Mouse (Mus musculus): ENCODE results near the gene Tmem132c.

Gene Tmem132c

DNA sequence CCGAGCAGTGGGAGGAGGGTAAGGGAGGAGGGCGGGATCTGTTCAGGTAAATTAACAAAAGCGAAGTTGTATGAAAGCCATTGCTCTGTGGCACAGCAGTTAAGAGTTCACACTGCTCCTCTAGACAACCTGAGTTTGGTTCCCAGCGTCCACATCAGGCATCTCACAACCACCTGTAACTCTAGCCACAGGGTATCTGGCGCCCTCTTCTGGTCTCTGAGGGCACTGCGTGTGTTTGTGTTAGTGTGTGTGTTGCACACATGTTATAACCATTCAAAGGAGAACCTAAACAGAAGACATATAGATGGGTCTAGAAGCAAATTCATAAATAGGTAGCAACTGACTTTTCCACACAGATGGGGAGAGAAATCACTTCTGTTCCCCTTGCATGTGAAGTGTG is 245.6 kb downstream of the Tmem132c start:
- DNase-seq (ENCODE audit: low read depth, low spot score): no peak

DNA sequence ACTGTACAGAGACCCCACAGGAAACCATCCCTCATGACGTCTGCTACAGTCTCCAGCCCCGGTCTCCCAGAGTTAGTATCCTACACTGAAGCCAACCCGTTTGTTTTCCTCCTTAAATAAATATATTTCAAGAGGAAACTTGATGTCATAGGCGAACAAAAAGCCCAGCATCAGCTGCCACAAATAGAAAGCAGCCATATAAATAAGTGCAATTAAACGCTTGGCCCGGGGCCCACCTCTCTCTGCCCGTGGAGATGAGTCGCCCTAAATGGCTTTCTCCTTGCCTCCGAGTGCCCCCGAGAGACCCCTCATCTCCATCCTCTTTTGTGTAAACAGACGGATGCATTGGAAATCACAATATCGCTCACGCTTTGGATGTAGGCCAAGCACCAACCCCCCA is 247.1 kb downstream of the Tmem132c start:
- DNase-seq (ENCODE audit: low read depth, low spot score): no peak

DNA sequence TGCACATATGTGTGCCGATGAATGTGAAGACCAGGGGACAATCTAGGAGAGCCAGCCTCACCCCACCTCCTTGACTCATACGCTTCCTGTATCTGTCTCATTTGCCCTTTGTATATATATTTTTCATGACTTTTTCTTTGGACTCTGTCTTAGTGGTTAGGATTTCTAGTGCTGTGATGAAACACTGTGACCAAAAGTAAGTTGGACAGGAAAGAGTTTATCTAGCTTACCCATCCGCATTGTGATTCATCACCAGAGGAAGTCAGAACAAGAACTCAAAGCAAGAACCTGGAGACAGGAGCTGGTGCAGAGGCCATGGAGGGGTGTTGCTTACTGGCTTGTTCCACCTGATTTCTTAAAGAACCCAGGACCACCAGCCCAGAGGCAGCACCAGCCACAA is 250.1 kb downstream of the Tmem132c start:
- no peak for DNase-seq (ENCODE audit: low read depth, low spot score)

DNA sequence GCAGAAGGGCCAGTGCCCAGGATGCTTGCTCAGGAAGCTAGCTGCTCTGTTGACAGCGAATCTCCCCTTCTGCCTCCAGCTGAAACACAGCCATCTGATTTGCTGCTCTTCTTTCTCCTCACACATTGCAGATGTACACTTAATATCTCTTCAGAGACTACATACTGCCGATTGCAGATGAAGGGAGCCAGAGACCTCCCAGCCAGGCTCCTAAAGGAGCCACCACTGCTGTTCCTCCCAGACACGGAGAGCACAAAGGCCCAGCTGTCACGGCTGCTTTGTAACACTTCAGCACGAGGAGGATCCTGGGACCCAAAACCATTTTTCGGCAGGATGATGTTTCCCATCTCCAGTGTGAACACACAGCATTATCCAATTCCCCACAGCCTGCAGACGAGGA is 255.3 kb downstream of the Tmem132c start:
- DNase-seq (ENCODE audit: low read depth, low spot score): no peak

DNA sequence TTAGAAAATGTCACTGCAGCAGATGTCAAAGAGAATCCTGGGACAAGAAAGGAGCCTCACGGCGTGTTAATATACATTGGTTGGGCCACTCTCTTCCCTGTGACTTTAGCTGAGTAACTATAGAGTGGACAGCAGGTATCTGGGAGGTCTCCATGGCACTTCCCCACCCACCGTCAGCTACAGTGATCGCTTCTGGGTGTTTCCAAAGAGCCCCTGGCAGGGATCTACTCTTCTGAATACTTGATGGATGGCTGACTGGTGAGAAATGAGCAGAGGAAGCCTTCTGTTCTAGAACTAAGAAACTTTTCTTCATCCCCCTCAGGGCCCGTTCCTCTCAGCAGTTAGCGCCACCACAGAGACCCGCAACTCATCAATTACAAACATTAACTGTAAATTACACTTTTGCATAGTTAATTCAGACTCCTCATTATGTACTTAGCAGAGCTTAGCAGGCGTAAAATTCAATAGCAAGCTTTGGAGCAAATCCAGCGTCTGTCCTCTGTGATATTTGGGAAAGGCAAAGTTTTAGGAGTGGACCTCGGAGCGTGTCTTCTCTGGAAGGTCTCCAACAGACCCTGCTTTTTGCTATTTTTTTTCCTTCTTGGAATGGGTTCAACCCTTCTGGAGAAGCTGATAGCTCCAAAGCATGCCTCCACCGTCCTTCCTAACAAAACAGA is 257.7 kb downstream of the Tmem132c start:
- DNase-seq (ENCODE audit: low read depth, low spot score): no peak

DNA sequence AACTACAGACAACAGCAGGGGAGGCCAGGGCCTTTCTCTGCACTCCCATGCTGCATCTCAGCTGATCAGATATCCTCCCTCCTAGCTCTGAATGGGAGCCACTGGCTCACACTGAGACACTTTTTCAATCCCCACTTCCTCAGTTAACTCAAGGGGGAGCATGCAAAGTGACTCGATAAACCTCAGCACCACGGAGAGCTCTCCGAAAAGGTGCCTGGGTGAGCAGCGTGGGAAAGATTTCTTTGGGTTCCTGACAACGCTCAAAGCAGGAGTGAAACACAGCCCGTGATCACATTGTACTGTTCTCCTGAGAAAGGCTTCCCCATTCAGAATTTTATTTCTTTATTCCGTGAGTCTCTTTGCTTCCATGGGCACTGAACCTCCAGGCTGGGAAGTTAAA is 261.2 kb downstream of the Tmem132c start:
- no peak for DNase-seq (ENCODE audit: low read depth, low spot score)

DNA sequence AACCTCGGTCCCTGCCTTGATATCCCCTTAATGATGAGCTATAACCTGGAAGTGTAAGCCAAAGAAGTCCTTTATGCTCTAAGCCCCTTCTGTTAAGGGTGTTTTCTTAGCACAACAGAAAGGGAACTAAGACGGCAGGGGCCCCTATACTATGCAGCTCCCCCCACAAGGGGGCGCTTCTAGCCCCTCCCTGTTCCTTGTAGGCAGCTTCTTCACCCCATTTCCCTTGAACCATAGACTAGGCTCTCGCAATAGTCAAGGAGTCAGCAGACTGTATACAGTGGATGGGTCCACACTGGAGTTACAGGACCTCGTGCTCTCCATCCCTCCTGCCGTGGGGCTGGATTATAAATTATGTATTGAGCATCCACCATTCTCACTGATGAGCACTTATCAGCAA is 264.1 kb downstream of the Tmem132c start:
- DNase-seq (ENCODE audit: low read depth, low spot score): no peak

DNA sequence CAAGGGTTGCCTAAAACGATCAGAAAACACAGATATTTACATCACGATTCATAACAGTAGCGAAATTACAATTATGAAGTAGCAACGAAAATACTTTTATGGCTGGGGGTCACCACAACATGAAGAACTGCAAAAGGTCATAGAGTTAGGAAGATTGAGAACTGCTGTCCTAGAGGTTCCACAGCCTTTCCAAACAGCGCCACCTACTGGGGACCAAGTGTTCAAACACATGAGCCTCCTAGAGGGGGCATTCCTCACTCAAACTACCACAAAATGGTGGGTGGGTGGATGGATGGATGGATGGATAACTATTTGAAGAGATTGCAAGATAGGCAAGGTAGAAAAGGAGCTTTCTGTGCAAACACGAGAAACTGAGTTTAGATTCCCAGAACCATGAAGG is 270.0 kb downstream of the Tmem132c start:
- no peak for DNase-seq (ENCODE audit: low read depth, low spot score)

DNA sequence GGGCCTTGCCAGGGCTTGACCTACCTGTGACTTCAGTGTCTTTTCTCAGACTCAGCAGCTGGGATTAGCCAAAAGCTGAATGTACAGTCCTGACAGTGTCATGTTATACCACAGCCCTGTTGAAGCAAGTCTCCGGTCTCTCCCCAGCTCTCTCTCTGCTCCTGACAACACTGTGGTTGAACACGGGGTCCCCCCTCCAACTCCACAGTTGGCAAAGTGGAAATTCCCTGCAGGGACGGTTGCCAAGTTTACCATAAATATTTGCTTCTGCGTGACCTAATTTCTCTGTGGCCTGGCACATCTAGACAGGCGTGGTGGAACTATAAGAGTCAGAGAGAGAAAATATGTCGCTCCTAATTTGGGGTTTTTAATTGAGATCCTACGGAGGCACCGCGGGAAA is 274.4 kb downstream of the Tmem132c start:
- no peak for DNase-seq (ENCODE audit: low read depth, low spot score)

DNA sequence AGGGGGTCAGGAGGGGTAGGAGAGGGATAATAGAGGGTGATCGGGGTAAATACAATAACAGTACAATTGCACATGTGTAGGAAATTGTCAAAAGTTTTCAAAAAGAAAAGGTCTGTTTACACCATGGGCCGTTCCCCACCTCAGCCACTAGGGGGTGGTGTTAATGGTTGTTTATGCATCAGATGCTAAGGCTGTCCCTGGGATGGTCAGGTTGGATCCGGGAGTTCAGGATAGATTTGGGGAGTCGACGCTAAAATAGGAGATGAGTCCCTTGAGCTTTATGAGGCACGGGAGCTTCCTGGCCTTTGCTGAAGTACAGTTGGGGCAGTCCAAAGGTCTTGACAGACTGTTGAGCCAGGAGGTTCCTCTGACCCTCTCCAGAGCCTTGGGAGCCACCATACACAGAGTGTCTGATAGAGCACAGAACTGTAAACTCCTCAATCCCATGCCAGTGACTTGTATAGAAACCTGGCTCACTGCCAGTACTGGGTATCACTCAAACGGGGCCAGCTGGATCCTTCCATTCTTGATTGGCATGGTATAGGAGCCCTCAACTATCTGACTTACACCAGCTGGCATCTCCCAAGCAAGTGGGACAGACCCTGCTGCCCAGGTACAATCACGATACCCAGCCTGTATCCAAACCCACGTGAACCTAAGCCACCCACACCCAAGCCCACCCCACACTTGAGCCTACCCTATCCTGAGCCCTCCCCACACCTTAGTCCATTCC is 281.3 kb downstream of the Tmem132c start:
- no peak for DNase-seq (ENCODE audit: low read depth, low spot score)

DNA sequence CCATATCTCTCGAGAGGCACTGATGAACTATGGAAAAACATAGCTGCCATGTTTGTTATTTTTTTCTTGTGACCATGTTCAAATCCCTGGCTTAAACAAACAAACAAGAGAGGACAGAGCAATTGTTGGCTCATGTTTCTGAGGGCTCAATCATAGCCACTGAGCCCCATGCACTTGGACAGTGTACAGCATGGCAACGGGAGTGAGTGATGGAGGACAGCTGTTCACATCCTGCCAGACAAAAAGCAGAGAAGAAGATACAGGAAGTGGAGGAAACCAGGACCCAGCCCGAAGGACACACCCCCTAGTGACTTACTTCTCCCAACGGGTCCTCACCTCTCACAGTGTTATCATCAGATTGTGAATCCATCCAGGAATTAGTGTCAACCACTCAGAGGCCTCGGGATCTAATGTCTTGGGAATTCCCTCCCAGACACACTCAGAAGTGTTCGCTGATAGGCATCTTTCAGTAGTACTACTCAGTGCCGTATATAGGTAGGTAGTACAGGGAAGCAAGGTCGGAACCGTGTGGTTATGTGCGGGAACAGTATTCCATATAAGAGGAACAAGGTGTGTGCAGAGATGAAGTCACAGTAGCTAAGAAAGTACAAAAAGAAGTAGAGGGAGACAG is 285.9 kb downstream of the Tmem132c start:
- DNase-seq (ENCODE audit: low read depth, low spot score): no peak

DNA sequence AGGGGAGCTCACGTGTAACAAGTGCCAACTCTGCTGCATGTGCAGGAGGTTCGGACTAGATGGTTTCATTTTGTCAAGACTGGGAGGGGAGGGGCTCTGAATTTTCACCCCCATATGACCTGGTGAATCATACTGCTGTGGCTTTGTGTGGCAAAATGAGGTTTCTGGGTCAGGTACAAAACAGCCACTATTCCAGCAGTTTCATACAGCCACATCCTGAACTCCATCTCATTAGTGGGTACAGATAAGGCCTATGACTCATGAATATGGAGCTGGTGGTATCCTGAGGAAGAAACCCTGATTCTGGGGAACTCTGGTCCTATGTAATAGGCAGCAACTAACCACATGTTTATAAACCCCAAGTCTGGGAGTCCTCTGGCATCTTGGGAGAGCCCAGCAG is 295.9 kb downstream of the Tmem132c start:
- no peak for DNase-seq (ENCODE audit: low read depth, low spot score)

DNA sequence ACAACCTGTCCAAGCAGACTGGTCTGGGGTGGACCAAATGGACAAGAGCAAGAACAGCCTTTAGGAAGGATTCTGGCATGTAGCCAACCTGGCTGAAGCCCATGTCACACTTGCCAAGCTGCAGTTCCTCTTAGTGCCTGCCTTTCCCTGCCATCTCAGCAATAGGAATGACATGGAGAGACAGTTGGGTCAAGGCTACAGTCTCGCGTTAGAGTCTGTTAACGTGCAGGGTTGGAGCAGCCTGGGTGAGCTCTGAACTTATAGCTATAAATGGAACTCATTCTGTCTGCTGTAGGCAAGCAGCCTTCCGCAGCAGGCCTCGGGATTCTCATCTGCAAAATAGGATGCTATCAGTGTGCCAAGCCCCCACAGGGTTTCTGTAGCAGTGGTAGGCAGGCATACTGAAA is 305.0 kb downstream of the Tmem132c start:
- DNase-seq (ENCODE audit: low read depth, low spot score): no peak

DNA sequence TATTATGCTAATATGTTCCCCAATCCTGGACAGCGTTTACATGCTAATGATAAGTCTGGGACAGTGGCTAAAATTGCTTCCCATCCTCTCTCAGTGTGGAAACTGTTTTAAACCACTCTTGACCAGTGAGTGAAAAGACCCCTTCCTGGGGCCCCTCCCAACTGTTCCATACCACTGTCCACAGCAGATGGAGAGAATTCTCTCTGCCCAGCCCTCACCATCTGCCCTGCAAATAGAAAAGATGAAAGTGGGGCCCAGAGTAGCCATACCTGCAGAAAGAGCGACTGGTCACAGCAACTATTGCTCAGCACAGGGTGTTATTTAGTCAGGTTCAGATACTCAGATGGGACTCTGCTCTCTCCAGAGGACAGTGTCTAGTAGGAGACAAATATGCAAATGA is 306.5 kb downstream of the Tmem132c start:
- no peak for DNase-seq (ENCODE audit: low read depth, low spot score)

DNA sequence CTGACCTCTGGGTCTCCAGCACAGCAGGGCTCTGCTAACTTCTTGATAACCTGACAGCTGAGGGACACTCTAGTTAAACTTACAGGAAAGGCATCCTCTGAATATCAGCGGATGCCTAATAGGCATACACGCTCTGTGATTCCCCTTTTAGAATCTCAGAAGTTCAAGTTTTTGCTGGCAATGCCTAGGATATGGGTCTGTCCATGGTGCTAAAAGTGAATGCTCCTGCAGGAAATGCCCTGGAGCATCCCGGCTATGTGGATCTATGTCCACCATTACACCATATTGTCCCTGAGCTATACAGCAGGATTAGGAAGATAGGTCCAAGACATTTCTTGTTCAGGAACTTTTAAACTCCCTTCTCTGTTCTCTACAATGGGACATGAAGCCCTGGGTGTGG is 319.5 kb downstream of the Tmem132c start:
- DNase-seq (ENCODE audit: low read depth, low spot score): no peak

DNA sequence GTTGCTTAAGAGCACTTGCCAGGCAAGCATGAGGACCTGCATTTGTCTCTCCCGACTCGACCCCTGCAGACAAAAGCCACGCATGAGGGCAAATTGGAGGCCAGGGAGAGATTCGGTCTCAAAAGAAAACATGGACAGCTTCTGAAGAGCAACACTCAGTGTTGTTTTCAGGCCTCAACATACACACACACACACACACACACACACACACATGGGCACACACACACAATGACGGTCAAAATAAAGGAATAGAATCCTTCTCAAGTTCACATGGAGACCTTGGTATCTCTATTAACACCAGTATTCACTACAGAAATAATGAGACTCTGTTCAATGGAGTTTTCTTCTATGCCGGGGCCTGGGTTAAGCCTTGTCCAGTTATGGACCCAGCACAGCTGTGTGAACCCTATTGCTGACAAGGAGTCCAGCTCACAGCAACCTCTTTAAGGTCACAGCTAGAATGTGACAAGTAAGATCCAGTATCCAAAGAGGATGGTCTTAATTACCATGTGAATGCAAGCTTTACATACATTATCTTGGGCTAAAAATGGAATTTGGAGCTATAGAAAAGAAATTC is 325.6 kb downstream of the Tmem132c start:
- no peak for DNase-seq (ENCODE audit: low read depth, low spot score)

DNA sequence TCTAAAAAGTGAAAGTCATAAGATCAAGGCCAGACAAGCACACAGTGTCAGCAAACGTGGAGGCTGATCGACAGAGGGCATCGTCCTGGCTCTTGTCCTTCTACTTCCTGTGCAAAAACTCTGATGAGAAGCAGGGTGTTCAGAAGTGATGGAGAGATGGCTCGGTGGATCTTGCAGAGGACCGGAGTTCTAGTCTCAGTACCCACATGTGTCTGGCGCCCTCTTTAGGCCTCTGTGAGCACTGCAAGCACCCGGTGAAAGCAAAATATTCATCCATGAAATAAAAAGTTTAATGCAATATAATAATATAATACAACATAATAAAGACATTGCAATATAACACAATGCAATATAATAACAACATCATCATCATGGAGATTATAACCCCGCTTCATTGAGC is 335.8 kb downstream of the Tmem132c start:
- no peak for DNase-seq (ENCODE audit: low read depth, low spot score)

DNA sequence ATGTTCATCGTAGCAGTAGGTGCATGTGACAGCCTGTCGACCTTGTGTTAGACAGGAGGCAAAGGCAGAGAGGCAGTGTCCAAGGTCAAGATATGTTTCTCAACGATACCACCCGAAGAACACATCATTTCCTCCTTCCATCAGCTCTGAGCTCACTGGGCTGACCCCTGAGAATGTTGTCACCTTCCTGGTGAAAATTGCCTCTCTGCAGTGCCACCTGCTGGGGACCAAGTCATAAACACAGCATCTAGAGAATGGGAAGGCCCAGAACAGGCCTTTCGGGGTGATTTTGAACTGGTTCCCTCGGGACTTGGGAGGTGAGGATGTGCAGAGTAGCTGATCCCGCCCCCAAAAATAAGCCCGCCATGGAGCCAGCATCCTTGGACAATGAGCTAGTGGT is 342.1 kb downstream of the Tmem132c start:
- no peak for DNase-seq (ENCODE audit: low read depth, low spot score)

DNA sequence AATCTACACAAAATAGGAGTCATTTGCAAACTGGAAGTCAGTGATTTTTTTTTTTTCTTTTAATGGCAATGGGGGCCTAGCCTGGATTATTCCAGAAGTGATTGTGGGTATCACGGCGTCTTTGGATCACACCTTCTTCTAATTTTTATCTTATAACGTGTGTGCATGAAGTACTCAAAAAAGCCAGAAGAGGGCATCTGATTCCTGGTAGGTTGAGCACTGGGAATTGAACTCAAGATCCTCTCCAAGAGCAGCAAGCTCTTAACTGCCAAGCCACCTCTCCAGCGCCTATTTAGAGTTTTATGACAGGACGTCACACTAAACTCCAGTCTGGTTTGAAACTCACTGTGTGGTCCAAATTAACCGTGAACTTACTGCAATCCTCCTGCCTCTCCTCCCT is 346.2 kb downstream of the Tmem132c start:
- DNase-seq (ENCODE audit: low read depth, low spot score): no peak

DNA sequence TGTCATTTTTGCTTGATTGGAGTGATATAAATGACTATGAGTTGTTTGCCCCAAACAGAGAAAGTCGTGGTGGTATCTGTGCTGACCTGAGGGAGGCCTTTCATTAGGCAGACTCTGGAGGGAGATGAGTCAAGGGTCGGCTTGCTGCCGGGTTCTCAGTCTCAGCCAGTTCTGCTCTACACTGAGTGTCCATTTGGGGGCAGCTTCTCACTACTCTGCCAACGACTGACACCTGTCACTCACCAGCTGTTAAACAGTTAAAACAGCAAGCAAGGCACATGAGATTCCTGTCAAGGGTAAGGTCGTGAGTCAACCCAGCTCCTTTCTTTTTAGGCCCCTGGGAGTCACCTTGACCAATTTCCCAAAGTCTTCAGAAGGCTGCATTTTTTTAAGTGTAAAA is 350.8 kb downstream of the Tmem132c start:
- DNase-seq (ENCODE audit: low read depth, low spot score): no peak

DNA sequence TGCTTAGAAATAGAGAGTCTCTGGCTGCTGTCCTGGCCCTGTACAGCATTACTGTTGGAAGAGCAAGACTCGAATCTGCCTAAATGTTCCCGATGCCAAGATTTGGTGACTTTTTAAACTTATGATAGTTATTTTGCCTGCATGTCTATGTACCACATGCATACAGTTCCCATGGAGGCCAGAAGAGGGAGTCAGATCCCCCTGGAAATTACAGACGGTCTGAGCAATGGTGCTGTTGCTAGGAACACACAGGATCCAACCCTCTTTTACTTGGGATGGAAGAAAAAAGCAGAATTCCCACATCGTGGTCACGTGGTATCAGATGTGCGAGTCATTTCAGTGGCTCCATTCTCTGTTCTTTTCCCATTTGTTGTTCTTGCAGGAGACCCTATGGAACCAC is 351.2 kb downstream of the Tmem132c start:
- no peak for DNase-seq (ENCODE audit: low read depth, low spot score)

DNA sequence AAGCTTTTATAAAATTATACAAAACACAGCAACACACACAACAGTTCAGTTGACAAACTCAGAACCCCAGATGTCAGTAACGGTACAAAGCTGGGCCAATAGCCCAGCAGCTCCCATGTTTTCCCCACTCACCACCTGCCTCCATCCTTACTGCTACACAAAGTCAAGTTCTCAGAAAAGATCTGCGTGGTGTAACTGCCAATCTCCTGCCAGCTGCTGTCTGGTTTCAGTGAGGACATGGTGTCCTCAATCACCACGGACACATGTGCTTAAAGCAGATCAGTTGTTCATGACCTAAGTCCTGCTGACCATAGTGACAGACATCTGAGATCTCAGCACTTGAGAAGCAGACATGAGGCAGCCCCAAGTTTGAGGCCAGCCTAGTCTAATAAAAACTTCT is 354.1 kb downstream of the Tmem132c start:
- no peak for DNase-seq (ENCODE audit: low read depth, low spot score)

DNA sequence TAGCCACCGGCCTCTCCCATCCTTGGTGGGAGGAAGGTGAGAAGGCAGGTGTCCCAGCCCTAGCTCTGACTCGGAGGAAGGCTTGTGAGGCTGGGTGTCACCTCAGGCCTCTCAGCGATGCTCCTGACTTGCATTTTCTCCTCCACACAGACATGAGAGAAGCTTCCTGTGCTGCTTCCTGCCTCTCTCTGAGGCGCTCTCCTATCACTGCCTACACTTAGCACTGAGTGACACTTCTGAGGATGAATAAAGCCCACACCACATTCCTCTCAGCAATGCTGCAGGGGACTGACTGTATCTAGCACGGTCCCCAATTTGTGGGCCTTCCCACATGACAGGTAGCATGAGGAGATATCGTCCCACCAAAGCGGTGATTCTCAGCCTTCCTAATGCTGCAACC is 355.3 kb downstream of the Tmem132c start:
- no peak for DNase-seq (ENCODE audit: low read depth, low spot score)
